Mouse (Mus musculus): ENCODE measurements around the gene Ppp1r2. TPM values are rescaled to one million over a fixed set of nuclear protein-coding genes. Genes with fewer than 3 reads are reported as not detected.

Gene Ppp1r2
- polyA plus RNA-seq, 1 experiment from 2014 or later, result 36.8 TPM

DNA sequence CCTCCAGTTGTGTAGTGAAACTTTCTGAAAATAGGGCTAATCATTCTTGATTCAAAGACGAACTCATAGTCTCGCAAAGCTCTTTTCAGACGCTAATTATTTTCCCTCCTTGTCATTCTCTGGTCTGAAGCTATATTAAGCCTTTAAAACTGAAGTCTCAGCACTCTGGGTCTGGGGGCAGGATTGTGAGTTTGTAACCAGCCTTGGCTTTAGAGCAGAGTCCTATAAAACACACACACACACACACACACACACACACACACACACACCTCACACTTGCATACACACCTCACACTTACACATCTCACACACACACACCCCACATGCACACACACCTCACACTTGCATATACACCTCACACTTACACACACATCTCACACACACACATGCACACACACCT is 40.7 kb downstream of the Ppp1r2 start:
- DNase-seq, result no peak
- no peak for ATAC-seq
- H3K9me3 ChIP-seq (ENCODE audit: low read length), result no peaks in the 10 kb centered on the region
- H3K4me2 ChIP-seq (ENCODE audit: low read depth, low read length), result peak overlapping the region; percentile 65
- H3K27me3 ChIP-seq (ENCODE audit: insufficient read depth, low read length), result no peaks in the 10 kb centered on the region
- no peak overlapping the region for H3K4me3 ChIP-seq (ENCODE audit: low read depth, low read length)
- 47% methylated on average over 3 of the region's 3 CpGs for WGBS (ENCODE audit: insufficient replicate concordance)
- H3K4me1 ChIP-seq (ENCODE audit: insufficient read depth), result peaks cover 9% of the 10 kb centered on the region; the same call in 1 of the 2 replicates
- H3K36me3 ChIP-seq (replicated peaks; ENCODE audit: insufficient read depth, low read length), result no peaks in the 10 kb centered on the region
- TF ChIP-seq EP300 (IDR thresholded peaks at IDR 0.05; ENCODE audit: low read depth) (no peak), CTCF (IDR thresholded peaks at IDR 0.05; ENCODE audit: low read depth) (no peak)
- no peak overlapping the region for H3K9ac ChIP-seq (replicated peaks)
- no peak overlapping the region for H3K27ac ChIP-seq (ENCODE audit: low read depth)

- Histone ChIP-seq H3K4me1 (ENCODE audit: insufficient read depth) (peaks cover 9% of the 10 kb centered on the region; the same call in 1 of the 2 replicates), H3K9ac (replicated peaks) (no peak overlapping the region), H3K4me3 (ENCODE audit: low read depth, low read length) (peak overlapping the region; percentile 31), H3K4me2 (ENCODE audit: low read depth, low read length) (peak overlapping the region; percentile 65), H3K27me3 (ENCODE audit: insufficient read depth, low read length) (no peaks in the 10 kb centered on the region), H3K36me3 (replicated peaks; ENCODE audit: insufficient read depth, low read length) (no peaks in the 10 kb centered on the region), H3K9me3 (ENCODE audit: low read length) (no peaks in the 10 kb centered on the region; the same call in 1 of the 2 replicates), H3K27ac (ENCODE audit: low read depth) (peak overlapping the region; percentile 29)
- ATAC-seq, result peak; percentile 72
- DNase-seq, result peak; percentile 66
- 9% methylated on average over 20 of the region's 20 CpGs for WGBS (ENCODE audit: insufficient replicate concordance)
- TF ChIP-seq EP300 (IDR thresholded peaks at IDR 0.05; ENCODE audit: low read depth) (no peak), CTCF (IDR thresholded peaks at IDR 0.05; ENCODE audit: low read depth) (no peak)
Measured at GRCm38 (mm10) chr16:31233541-31234339, 41.3 kb downstream of the Ppp1r2 start.

GRCm38 (mm10) chr16:31233167-31233498 is 41.9 kb downstream of the Ppp1r2 start:
- no peak for ATAC-seq
- 21% methylated on average over 4 of the region's 4 CpGs for WGBS (ENCODE audit: insufficient replicate concordance)

DNA sequence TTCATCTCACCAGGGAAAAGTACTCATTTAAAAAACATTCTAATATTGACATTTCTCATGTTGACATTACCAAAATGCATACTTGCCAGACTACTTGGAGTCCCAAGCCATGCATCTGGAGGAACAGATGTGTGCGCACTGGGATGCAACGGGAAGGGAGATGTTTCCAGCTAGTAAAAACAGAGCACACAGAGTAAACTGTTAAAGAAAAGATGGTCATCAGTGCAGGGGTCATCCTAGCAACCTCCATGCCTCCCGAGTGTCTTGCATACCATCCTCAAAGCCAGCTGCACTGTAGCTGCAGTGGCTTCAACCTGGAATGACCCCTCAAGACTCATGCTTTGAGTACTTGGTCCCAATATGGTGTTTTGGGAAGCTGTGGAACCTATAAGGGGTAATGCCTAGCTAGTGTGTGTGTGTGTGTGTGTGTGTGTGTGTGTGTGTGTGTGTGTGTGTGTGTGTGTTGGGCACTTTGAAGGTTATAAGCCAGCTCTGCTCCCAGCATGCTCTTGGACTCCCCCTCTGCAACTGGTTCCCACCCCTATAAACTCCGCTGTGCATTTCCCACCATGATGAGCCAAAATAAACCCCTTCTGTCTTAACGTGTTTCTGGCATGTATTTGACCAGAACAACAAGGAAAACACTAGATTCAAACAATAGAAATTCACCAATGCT is 42.4 kb downstream of the Ppp1r2 start:
- Histone ChIP-seq H3K4me3 (ENCODE audit: low read depth, low read length) (no peak overlapping the region), H3K9ac (replicated peaks) (no peak overlapping the region), H3K36me3 (replicated peaks; ENCODE audit: insufficient read depth, low read length) (no peaks in the 10 kb centered on the region), H3K4me1 (ENCODE audit: insufficient read depth) (peaks cover 9% of the 10 kb centered on the region; the same call in 1 of the 2 replicates), H3K27me3 (ENCODE audit: insufficient read depth, low read length) (no peaks in the 10 kb centered on the region), H3K27ac (ENCODE audit: low read depth) (no peak overlapping the region), H3K4me2 (ENCODE audit: low read depth, low read length) (no peak overlapping the region), H3K9me3 (ENCODE audit: low read length) (no peaks in the 10 kb centered on the region; the same call in 1 of the 2 replicates)
- no peak for ATAC-seq
- TF ChIP-seq CTCF (IDR thresholded peaks at IDR 0.05; ENCODE audit: low read depth), result no peak
- TF ChIP-seq EP300 (IDR thresholded peaks at IDR 0.05; ENCODE audit: low read depth), result no peak
- 59% methylated on average over 5 of the region's 5 CpGs for WGBS (ENCODE audit: insufficient replicate concordance)
- no peak for DNase-seq

More at GRCm38 (mm10) chr16:31233167-31233498, 41.9 kb downstream of the Ppp1r2 start:
- H3K4me2 ChIP-seq (ENCODE audit: low read depth, low read length), result peak overlapping the region; percentile 65
- no peak overlapping the region for H3K4me3 ChIP-seq (ENCODE audit: low read depth, low read length)
- no peaks in the 10 kb centered on the region; the same call in 1 of the 2 replicates for H3K9me3 ChIP-seq (ENCODE audit: low read length)
- no peak overlapping the region for H3K27ac ChIP-seq (ENCODE audit: low read depth)
- H3K4me1 ChIP-seq (ENCODE audit: insufficient read depth), result peaks cover 9% of the 10 kb centered on the region; the same call in 1 of the 2 replicates
- no peak for DNase-seq
- TF ChIP-seq CTCF (IDR thresholded peaks at IDR 0.05; ENCODE audit: low read depth), result no peak
- no peak for TF ChIP-seq EP300 (IDR thresholded peaks at IDR 0.05; ENCODE audit: low read depth)
- H3K27me3 ChIP-seq (ENCODE audit: insufficient read depth, low read length), result no peaks in the 10 kb centered on the region
- H3K9ac ChIP-seq (replicated peaks), result no peak overlapping the region
- H3K36me3 ChIP-seq (replicated peaks; ENCODE audit: insufficient read depth, low read length), result no peaks in the 10 kb centered on the region

DNA sequence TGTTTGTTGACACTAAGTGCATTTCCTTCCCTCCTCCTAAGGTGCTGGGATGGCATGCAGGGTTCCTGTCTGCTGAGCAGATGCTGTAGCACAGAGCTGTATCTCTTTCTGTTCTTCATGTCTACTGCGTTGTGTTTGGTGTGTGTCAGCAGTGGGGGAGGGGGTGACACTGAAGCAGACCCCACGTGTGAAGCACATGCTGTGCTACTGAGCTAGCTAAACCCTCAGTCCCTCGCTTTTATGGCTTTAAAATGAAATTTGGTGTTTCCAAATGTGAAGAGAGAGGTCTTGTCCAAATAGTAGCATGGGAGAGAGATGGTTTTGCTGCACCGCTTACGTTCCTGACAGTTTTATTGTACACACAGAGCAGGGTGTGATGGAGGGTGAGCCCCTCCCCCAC is 43.5 kb downstream of the Ppp1r2 start:
- 80% methylated on average over 5 of the region's 5 CpGs for WGBS (ENCODE audit: insufficient replicate concordance)
- no peak overlapping the region for H3K4me2 ChIP-seq (ENCODE audit: low read depth, low read length)
- no peak overlapping the region for H3K9ac ChIP-seq (replicated peaks)
- ATAC-seq (no peak), DNase-seq (no peak)
- no peaks in the 10 kb centered on the region for H3K27me3 ChIP-seq (ENCODE audit: insufficient read depth, low read length)
- no peak overlapping the region for H3K27ac ChIP-seq (ENCODE audit: low read depth)
- TF ChIP-seq EP300 (IDR thresholded peaks at IDR 0.05; ENCODE audit: low read depth) (no peak), CTCF (IDR thresholded peaks at IDR 0.05; ENCODE audit: low read depth) (no peak)
- H3K4me3 ChIP-seq (ENCODE audit: low read depth, low read length), result no peak overlapping the region
- no peaks in the 10 kb centered on the region; the same call in 1 of the 2 replicates for H3K9me3 ChIP-seq (ENCODE audit: low read length)
- H3K36me3 ChIP-seq (replicated peaks; ENCODE audit: insufficient read depth, low read length), result no peaks in the 10 kb centered on the region
- peaks cover 9% of the 10 kb centered on the region; the same call in 1 of the 2 replicates for H3K4me1 ChIP-seq (ENCODE audit: insufficient read depth)

DNA sequence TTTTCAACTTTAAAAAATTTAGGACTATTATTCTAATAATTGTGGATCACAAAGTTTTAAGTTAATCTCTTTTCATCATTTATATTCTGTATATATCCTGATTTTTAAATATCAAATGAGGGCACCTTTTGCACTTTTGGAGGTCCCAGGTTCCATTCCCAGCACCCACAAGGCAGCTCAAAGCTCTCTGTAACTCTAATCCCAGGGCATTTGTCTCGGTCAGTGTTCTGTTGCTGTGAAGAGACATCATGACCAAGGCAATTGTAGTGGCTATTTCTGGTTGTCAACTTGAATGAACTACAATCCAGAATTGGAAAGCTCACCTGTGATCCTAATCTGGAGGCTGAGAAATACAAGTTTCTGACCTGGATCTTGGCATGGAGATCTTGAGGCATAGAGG is 47.3 kb downstream of the Ppp1r2 start:
- ATAC-seq (no peak), DNase-seq (no peak)
- Histone ChIP-seq H3K36me3 (replicated peaks; ENCODE audit: insufficient read depth, low read length) (no peaks in the 10 kb centered on the region), H3K4me1 (ENCODE audit: insufficient read depth) (no peaks in the 10 kb centered on the region), H3K27ac (ENCODE audit: low read depth) (no peak overlapping the region), H3K9ac (replicated peaks) (no peak overlapping the region), H3K4me3 (ENCODE audit: low read depth, low read length) (no peak overlapping the region), H3K4me2 (ENCODE audit: low read depth, low read length) (no peak overlapping the region), H3K9me3 (ENCODE audit: low read length) (no peaks in the 10 kb centered on the region; the same call in 1 of the 2 replicates), H3K27me3 (ENCODE audit: insufficient read depth, low read length) (no peaks in the 10 kb centered on the region)
- WGBS (ENCODE audit: insufficient replicate concordance), result 72% methylated on average over 1 of the region's 1 CpGs
- no peak for TF ChIP-seq EP300 (IDR thresholded peaks at IDR 0.05; ENCODE audit: low read depth)
- TF ChIP-seq CTCF (IDR thresholded peaks at IDR 0.05; ENCODE audit: low read depth), result no peak

Measured in liver, postnatal 0 days (tissue).